Mouse (Mus musculus) left cerebral cortex, adult 2 months (tissue): ENCODE data around the gene Atf6b. TPM values are rescaled to one million over a fixed set of nuclear protein-coding genes. Genes with fewer than 3 reads are reported as not detected.
A peak's percentile ranks its signal among the peaks of the same experiment; 100 is the strongest.

Experiments used
- DNase-seq, 2 experiments: peaks; one replicate each; pipeline ENCODE4 v3.0.0; 2021 to 2022; ENCODE audit warnings: low spot score in 2 of 2, mixed read lengths in 1 of 2; ENCODE audit errors: extremely low spot score in 1 of 2
- H3K27ac ChIP-seq: fragments of 200-600 bp; 2 replicates; pipeline ENCODE4 v1.8.1; 2022
- H3K4me3 ChIP-seq: fragments of 200-600 bp; 2 replicates; pipeline ENCODE4 v1.8.1; 2022
- CTCF ChIP-seq: fragments of 200-600 bp; IDR thresholded peaks from 2 replicates; pipeline ENCODE4 v1.8.1; 2022; ENCODE audit warnings: antibody characterized with exemption, mild to moderate bottlenecking, moderate library complexity
- intact Hi-C: fragments of 180-260 bp; cut with DNase I; formaldehyde crosslinking; loops from one replicate; pipeline ENCODE4 v1.15.1; 2025
- total RNA-seq, 2 experiments: library from RNA; stranded (reverse); gene quantifications; 2 replicates each; pipeline ENCODE4 v1.2.3; 2021

Atf6b gene
- total RNA-seq, 2 experiments from 2014 or later = 64.3 to 66.4 TPM

DNA sequence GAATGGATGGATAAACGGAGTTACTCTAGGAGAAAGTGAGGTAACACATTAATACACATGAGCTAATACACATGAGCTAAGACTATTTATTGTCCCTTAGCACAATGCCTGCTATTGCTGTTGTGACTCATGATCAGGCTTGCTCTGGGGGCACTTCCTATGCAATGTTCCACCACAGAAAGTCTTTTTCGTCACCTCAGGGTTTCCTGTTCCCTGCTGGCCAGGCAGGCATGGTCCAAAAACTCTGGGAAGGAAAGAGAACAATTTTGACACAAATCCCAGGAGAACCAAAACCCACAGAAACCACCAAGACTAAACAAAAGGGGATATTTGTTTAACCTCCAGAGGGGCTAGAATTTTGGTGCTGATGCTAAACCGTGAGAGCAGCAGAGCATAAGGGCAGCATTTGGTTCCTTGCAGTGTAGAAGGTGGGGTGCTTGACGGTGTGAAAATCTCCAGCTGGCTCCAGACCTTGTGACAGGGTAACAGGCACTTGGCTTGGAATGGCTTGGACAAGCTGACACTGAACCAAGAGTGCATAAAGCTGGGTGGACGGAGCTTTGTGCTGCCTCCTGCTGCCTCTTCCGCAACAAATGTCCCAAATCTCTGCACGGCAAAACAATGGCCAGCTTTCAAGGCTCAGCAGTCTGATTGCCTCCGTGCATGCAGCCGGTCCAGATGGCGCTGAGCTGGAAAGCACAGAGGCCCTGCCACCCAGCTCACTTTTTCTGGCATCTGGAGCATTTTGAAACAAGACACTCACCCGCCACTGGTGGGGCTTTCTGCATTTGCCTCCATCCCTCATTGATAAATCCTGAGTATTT is 6.0 kb upstream of the Atf6b start:
- peak; percentile 3; the same call in 1 of the 2 replicates for TF ChIP-seq CTCF

DNA sequence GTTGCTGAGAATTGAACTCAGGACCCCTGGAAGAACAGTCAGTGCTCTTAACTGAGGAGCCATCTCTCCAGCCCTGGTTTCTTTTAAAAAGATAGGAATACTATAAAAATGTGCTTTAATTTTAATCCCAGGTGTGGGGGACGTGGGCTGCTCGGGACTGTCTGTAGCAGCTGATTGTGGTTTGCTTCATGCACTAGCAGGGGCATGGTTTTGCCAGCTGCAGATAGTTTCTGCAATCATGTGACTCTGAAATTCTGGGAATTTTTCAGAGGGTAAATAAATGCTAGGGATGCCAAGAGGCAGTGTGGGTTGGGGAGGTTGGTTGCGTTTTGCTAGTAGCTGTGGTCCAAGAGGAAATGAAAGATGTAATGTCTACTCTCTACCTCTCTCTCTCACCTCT is 5.0 kb upstream of the Atf6b start:
- TF ChIP-seq CTCF = no peak
- no peak for DNase-seq
- Histone ChIP-seq H3K27ac (0 out of 2 replicates have a peak overlapping the region, but pooled peaks have one; percentile 69), H3K4me3 (no peak overlapping the region)
- intact Hi-C loops = no loop called here

More for the DNA sequence above, 6.0 kb upstream of the Atf6b start:
- intact Hi-C loops = no loop called here
- no peak overlapping the region for H3K4me3 ChIP-seq
- DNase-seq = no peak
- H3K27ac ChIP-seq = peak overlapping the region; percentile 69

DNA sequence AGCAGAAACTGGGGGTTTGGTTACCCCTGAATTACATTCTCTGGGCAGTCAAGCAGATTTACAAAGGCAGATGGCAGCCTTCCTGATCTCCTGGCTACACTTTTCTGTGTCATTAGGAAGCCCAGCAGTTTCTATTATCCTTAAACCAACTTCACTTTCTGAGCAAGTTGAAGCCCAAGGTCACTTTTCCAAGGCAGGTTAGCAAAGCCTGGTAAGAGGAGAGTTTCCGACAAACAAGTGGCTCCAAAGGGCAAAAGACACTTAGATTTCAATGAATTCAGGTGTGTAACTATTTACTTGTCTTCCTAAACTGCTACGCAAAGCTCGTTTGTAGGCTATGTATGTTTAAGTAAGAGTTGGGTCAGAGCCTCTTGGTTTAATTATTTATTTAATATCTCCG is 3.6 kb upstream of the Atf6b start:
- Histone ChIP-seq H3K4me3 (no peak overlapping the region), H3K27ac (no peak overlapping the region)
- intact Hi-C loops = no loop called here
- no peak for TF ChIP-seq CTCF
- no peak for DNase-seq

DNA sequence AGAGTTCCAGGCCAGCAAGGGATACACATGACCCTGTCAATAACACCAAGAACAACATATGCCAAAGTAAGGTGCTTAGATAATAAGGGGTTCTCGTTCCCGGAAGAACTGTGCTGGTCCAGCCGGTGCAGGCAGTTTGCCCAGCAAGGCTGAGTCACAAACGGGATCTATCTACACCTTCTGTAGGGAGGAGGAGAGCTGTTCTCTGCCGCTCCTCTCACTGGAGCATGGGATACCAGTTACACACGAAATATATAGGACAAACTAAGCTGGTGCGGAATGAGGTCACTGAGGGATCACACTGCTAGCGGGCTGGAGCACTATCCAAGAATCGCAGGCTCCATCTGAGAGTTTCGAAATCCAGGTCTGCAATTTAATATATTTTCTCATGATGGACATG is 3.0 kb upstream of the Atf6b start:
- H3K27ac ChIP-seq = peak overlapping the region; percentile 60
- H3K4me3 ChIP-seq = no peak overlapping the region
- TF ChIP-seq CTCF = no peak
- intact Hi-C loops = loop anchor here (1.0 kb wide), 1 partner anchor 17 kb away; no protein-coding TSS in a partner anchor
- no peak for DNase-seq

DNA sequence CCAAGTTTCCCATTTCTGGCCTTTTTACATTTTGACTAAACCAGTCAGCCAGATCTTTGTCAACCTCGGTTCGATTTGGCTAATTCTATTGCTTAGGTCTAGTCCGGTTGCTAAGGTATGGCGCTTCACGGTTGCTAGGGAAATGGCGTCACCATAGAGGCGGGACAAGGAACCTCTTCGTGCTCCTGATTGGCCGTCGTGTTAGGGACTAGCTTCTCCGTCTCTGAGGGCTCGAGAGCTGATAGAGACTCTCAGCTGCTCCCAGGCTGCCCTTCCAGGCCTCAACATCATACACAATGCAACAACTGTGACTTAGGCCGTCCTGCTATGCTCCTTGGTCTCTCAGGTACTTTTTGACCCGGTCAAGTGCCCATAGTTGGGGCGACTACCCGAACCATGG is 2.3 kb upstream of the Atf6b start, which contains the start of gene Fkbpl:
Fkbpl (plus strand) TSS at position 157 of the 400 bp plus-strand sequence.
- TF ChIP-seq CTCF = no peak
- peak within 1 kb of the TSS; percentile 64 for H3K4me3 ChIP-seq
- H3K27ac ChIP-seq = peak within 1 kb of the TSS; percentile 81
- DNase-seq = peak; percentile 94
- intact Hi-C loops = loop anchor here (1.0 kb wide), 1 partner anchor 17 kb away; no protein-coding TSS in a partner anchor

GRCm38 (mm10) chr17:34645256-34645829 is 1.6 kb upstream of the Atf6b start:
- Histone ChIP-seq H3K4me3 (peak overlapping the region; percentile 64), H3K27ac (peak overlapping the region; percentile 81)
- intact Hi-C loops = no loop called here
- no peak for TF ChIP-seq CTCF
- no peak for DNase-seq

DNA sequence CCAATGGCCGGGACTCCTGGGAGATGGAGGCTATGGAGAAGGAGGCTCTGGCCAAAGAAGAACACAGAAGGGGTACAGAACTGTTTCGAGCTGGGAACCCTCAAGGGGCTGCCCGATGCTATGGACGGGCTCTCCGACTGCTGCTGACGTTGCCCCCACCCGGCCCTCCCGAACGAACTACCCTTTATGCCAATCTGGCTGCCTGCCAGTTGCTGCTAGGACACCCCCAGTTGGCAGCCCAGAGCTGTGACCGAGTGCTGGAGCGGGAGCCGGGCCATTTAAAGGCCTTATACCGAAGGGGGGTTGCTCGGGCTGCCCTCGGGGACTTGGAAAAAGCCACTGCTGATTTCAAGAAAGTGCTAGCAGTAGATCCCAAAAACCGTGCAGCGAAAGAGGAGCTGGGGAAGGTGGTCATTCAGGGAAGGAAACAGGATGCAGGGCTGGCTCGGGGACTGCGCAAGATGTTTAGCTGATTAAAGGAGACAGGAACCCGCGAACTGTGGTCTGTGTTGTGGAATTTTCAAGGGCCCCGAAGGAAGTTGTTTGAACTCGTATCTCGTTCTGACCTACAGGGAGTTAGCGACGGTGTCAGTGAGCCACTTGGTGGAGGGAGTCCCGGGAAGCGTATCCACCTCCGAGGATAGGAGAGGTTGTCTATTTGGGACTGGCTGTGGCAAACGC is 975 bp upstream of the Atf6b start:
- DNase-seq = no peak
- no peak for TF ChIP-seq CTCF
- H3K4me3 ChIP-seq = no peak overlapping the region
- no peak overlapping the region for H3K27ac ChIP-seq
- intact Hi-C loops = no loop called here

DNA sequence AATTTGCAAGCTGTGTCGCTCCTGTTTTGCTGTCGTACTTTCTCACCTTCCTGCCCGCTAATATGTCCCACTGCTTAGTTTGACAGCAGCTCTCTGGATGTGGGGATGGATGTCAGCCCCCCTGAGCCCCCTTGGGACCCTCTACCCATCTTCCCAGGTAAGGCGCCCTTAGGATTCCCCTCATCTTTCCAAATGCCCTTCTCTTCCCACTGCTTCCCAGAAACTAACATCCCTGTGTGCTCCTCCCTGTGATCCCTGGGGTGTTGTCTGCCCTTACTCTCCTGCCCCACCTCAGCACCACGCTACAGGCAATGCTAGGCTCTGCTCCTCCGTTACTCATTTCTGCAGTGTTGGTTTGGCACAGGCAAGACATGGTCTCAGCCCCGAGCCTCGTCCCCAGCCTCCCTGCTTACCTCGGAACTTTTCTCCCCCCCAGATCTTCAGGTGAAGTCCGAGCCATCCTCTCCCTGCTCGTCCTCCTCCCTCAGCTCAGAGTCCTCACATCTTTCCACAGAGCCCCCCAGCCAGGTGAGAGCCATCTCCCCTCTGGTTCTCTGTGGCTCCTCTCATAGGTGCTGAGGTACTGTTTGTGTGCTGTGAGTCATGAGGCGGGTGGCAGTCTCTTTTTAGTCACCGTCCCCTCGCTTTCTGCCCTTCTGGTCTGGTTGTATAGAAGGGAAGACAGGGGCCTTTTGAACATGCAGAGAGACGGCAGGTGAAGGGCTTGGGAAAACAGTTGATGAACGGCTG is 1.4 kb downstream of the Atf6b start:
- TF ChIP-seq CTCF = no peak
- Histone ChIP-seq H3K27ac (no peak overlapping the region), H3K4me3 (peak overlapping the region; percentile 73)
- intact Hi-C loops = no loop called here
- DNase-seq = no peak

DNA sequence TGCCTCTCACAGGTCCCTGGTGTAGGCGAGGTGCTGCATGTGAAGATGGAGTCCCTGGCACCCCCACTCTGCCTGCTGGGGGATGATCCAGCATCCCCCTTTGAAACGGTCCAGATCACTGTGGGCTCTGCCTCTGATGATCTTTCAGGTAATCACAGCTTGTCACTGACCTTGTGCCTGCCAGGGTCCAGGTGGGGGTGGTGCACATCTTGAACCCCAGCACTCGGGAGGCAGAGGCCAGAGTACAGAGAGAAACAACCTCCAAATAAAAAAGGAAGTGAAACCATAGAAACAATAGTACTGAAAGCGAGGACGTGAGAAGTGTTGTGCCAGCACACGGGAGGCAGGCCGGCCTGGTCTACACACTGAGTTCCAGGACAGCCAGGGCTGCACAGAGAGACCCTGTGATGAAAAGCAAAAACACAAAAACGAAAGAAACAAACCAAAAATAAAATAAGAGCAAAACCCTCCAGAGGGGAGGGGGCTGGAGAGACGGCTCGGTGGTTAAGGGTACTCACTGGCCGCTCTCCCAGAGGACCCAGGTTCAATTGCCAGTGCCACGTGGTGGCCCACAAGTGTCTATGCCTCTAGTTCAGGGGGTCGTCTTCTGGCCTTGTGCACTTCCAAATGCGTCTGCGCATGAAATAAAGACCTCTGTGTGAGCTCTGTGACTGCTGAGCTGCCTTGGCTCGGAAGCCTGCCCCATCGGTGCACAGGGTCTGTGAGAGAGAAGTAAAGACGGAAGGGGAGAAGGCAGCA is 2.3 kb downstream of the Atf6b start:
- intact Hi-C loops = no loop called here
- TF ChIP-seq CTCF = no peak
- DNase-seq = no peak
- Histone ChIP-seq H3K4me3 (no peak overlapping the region), H3K27ac (no peak overlapping the region)

- intact Hi-C loops = loop anchor here (5.0 kb wide), 2 partner anchors 162 to 242 kb away; no protein-coding TSS in a partner anchor
- Histone ChIP-seq H3K4me3 (no peak overlapping the region), H3K27ac (no peak overlapping the region)
- TF ChIP-seq CTCF = no peak
- DNase-seq = no peak
Measured at GRCm38 (mm10) chr17:34650781-34651180, 3.8 kb downstream of the Atf6b start.
